Mouse (Mus musculus) limb, embryonic 11.5 days (tissue): ENCODE data around the gene C1rl. TPM values are rescaled to one million over a fixed set of nuclear protein-coding genes. Genes with fewer than 3 reads are reported as not detected.
A peak's percentile ranks its signal among the peaks of the same experiment; 100 is the strongest.
"Not testable (repeated sequence)": the region's sequence is repeated elsewhere in the genome, so short reads cannot be mapped to it uniquely, and the experiment has no call there.

ENCODE experiments used
- ATAC-seq: fragments of 200-750 bp; cut with Nextera tagmentation; 2 replicates; pipeline ENCODE4 v1.8.0; 2017; ENCODE audit warnings: low read depth; ENCODE audit not compliant: insufficient number of reproducible peaks, low FRiP score, low TSS enrichment
- DNase-seq: peaks from one replicate; pipeline ENCODE4 v3.0.0-alpha.2; 2015; ENCODE audit warnings: low spot score
- H3K27ac ChIP-seq: fragments of 300-500 bp; sonication (generic); replicated peaks from 2 replicates; pipeline ENCODE4 v1.5.1; 2014; ENCODE audit warnings: low read depth, mild to moderate bottlenecking, low read length
- H3K27me3 ChIP-seq: fragments of 300-500 bp; sonication (generic); 2 replicates; pipeline ENCODE4 v1.6.1; 2014; ENCODE audit warnings: mild to moderate bottlenecking, low read length, mixed read lengths; ENCODE audit not compliant: control insufficient read depth, insufficient read depth
- H3K36me3 ChIP-seq: fragments of 300-500 bp; sonication (generic); 2 replicates; pipeline ENCODE4 v1.6.1; 2014; ENCODE audit warnings: mild to moderate bottlenecking, low read length, moderate library complexity, mixed read lengths; ENCODE audit not compliant: control insufficient read depth, insufficient read depth
- H3K4me1 ChIP-seq: fragments of 300-500 bp; sonication (generic); 2 replicates; pipeline ENCODE4 v1.6.1; 2014; ENCODE audit warnings: low read length, mixed read lengths; ENCODE audit not compliant: control insufficient read depth, insufficient read depth
- H3K4me2 ChIP-seq: fragments of 300-500 bp; sonication (generic); 2 replicates; pipeline ENCODE4 v1.6.1; 2014; ENCODE audit warnings: low read depth, mild to moderate bottlenecking, moderate library complexity; ENCODE audit not compliant: severe bottlenecking
- H3K4me3 ChIP-seq: fragments of 300-500 bp; sonication (generic); 2 replicates; pipeline ENCODE4 v1.5.1; 2014; ENCODE audit warnings: low read depth, low read length
- H3K9ac ChIP-seq: fragments of 300-500 bp; sonication (generic); 2 replicates; pipeline ENCODE4 v1.6.1; 2014; ENCODE audit warnings: mild to moderate bottlenecking, low read length
- H3K9me3 ChIP-seq: fragments of 300-500 bp; sonication (generic); 2 replicates; pipeline ENCODE4 v1.6.1; 2016; ENCODE audit warnings: low read length; ENCODE audit not compliant: control insufficient read depth
- WGBS: fragments of 180-500 bp; shearing (Covaris S2); extraction: QIAGEN DNeasy Blood & Tissue Kit; methylation state at CpG from one replicate; pipeline ENCODE4 v1.1.7; 2014; 5-methylcytosine and 5-hydroxymethylcytosine counted together
- polyA plus RNA-seq: library from polyadenylated mRNA; unstranded; fragments of >200 nt; fragmentation: Nextera tagmentation; extraction: Ambion mirVana; gene quantifications from 2 replicates; pipeline ENCODE4 v1.2.1, GENCODE M21; 2014

C1rl gene
- polyA plus RNA-seq, 1 experiment from 2014 or later, result 0.33 TPM

DNA sequence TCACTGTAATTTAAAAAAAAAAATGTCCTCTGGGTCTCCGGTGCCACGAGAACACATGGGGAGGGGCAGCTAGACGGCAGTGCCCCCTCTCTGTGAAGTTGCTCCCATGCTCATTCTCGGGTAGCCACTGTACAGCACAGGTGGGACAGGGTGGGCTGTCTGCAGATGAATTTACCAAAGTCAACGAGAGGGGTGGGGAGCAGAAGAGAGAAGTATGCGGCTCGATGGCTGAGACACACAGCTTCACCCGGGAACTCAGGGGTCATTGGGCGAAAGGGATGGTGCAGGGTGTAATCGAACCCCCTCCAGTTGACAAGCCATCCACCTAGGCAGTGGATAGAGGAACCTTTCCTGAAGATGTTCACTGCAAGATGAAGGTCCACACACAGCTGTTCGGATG, 16.1 kb upstream of the C1rl start:
- no peaks in the 10 kb centered on the region for H3K36me3 ChIP-seq

DNA sequence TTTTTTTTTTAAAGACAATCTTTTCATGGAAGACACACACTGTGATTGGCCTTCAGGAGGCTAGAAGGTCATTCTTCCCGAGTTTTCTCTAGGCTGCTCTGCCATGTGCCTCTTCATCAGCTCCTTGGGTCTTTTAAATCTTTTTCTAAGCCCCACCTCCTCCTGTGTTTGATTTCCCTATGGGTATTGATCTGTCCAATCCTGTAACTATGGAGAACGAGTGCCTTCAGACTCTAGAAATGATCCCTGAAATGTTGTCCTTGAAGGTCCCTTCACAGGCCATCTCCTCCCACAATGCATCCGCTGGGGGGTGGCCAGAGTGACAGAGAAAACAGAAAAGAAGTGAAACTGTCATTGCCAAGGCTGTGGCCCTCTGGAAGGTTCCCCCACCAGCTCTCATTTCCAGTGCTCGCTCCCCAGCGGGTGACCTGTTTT, 15.7 kb upstream of the C1rl start:
- no peak overlapping the region for H3K27ac ChIP-seq
- no peaks in the 10 kb centered on the region for H3K4me1 ChIP-seq
- WGBS, result 77% methylated on average over 5 of the region's 5 CpGs
- no peak overlapping the region for H3K9ac ChIP-seq
- no peak overlapping the region for H3K4me3 ChIP-seq
- no peaks in the 10 kb centered on the region for H3K36me3 ChIP-seq
- no peak overlapping the region for H3K4me2 ChIP-seq
- H3K9me3 ChIP-seq, result no peaks in the 10 kb centered on the region
- ATAC-seq (no peak), DNase-seq (no peak)
- no peaks in the 10 kb centered on the region for H3K27me3 ChIP-seq

More for the DNA sequence above, 16.1 kb upstream of the C1rl start:
- no peak overlapping the region for H3K27ac ChIP-seq
- H3K4me2 ChIP-seq, result no peak overlapping the region
- DNase-seq (no peak), ATAC-seq (no peak)
- no peak overlapping the region for H3K4me3 ChIP-seq
- no peaks in the 10 kb centered on the region for H3K9me3 ChIP-seq
- no peaks in the 10 kb centered on the region for H3K4me1 ChIP-seq
- WGBS, result 89% methylated on average over 11 of the region's 11 CpGs
- no peak overlapping the region for H3K9ac ChIP-seq
- H3K27me3 ChIP-seq, result no peaks in the 10 kb centered on the region

DNA sequence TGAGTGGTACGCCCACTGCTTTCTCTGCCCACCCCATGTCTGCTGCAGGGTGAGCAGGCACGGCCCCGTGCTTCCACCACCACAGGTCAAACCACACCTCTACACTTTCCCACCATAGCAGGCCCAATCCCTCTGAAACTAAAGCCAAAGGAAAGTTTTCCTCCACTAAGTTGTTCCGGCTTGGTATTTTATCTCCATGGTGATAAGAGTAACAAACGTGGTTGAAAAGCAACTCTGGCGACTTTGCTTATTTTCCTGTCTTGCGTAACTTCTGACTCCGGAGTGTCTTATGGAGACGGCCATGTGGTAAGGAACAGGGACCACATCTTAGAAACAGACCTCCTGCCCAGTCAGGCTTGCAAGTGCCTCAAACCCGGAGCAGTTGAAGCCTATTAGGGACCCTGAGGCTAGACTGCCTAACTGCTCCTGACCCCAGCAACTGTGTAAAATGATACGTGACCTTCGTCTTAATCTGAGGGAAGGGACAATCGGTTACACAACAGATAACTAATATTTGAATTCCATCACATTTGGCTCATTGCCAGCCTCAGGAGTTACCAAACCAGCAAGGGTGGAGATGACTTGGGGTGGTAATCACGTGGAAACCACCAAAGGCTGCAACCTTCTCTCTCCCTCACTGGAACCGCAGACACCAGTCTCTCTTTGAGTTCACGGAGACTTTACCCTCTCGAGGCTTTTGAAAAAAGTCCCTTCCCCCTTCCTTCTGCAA, 14.8 kb upstream of the C1rl start:
- DNase-seq (no peak), ATAC-seq (no peak)
- Histone ChIP-seq H3K4me2 (no peak overlapping the region), H3K27me3 (no peaks in the 10 kb centered on the region), H3K9me3 (no peaks in the 10 kb centered on the region), H3K4me1 (no peaks in the 10 kb centered on the region), H3K36me3 (no peaks in the 10 kb centered on the region), H3K27ac (no peak overlapping the region), H3K9ac (no peak overlapping the region), H3K4me3 (no peak overlapping the region)
- WGBS, result 76% methylated on average over 17 of the region's 17 CpGs

DNA sequence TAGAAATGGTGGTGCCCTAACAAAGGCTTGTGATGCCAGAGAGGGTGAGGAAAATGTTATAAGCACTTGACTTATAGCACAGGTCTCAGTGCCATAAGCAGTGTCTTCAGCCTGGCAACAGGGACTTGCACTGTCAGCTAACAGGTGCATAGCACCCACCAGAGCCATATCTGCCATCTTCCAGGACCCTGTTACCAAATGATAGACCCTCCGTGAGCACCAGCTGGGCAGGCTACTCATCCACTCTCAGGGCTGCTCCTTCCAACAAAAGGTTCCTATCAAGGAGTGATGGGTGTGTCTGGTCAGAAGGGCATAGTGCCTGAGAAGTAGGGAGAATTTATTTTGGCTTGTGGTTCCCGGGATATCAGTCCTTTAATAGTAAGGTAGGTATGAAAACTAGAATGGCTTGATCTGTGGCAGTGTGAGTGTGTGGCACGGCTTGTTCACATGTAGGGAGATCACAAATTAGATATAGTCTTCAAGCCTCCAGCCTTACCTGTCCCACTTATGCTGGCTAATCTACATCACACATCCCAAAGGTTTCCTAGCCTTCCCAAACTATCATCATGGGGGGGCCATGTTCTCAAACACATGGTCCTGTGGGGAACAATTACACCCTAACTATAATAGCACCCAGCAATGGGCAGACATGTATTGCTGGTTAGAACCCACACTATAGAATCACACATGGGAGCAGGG, 13.9 kb upstream of the C1rl start:
- H3K9ac ChIP-seq, result no peak overlapping the region
- no peak overlapping the region for H3K4me2 ChIP-seq
- ATAC-seq, result no peak
- DNase-seq, result no peak
- no peak overlapping the region for H3K27ac ChIP-seq
- H3K9me3 ChIP-seq, result no peaks in the 10 kb centered on the region
- WGBS, result 93% methylated on average over 3 of the region's 3 CpGs
- H3K4me1 ChIP-seq, result no peaks in the 10 kb centered on the region
- no peaks in the 10 kb centered on the region for H3K36me3 ChIP-seq
- H3K4me3 ChIP-seq, result no peak overlapping the region
- H3K27me3 ChIP-seq, result no peaks in the 10 kb centered on the region

DNA sequence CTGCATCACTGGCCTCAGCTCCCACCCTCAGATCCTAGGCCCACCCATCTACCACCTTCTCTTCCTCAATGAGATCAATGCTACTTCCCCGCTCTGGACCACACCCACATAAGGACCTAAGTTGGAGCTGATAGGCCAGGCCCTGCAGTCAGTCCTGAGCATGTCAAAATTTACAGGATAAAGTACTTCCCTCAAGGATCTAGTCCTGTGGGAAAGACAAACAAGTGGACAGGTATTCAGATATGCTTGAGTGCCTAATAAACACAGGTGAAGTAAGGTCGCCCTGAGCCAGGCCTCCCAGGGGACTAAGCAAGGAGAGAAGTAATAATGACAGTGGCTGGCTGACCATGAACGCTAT, 13.4 kb upstream of the C1rl start:
- ATAC-seq (no peak), DNase-seq (no peak)
- 89% methylated on average over 3 of the region's 3 CpGs for WGBS
- Histone ChIP-seq H3K4me2 (no peak overlapping the region), H3K9ac (no peak overlapping the region), H3K4me3 (no peak overlapping the region), H3K36me3 (no peaks in the 10 kb centered on the region), H3K27ac (no peak overlapping the region), H3K9me3 (no peaks in the 10 kb centered on the region), H3K27me3 (no peaks in the 10 kb centered on the region), H3K4me1 (no peaks in the 10 kb centered on the region)

DNA sequence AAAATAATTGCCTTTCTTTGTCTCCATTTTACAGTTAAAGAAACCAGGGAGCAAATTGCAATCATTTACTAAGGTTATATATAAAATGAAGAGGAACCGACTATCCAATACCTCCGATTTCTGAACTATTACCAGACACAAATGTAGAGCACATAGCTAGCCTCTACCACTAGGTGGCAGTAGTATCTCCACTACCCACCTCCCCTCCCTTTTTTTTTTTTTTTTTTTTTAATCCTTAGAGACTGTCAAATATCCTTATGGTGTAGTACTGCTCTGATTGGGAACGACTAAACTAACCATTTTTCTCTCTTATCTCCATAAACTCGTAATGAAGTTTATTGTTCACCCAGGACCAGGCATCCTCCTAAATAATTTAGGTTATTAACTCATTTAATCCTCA, 12.6 kb upstream of the C1rl start:
- 56% methylated on average over 4 of the region's 4 CpGs for WGBS
- no peak for ATAC-seq
- H3K9ac ChIP-seq, result no peak overlapping the region
- H3K27ac ChIP-seq, result no peak overlapping the region
- H3K4me1 ChIP-seq, result no peaks in the 10 kb centered on the region
- no peak for DNase-seq
- no peaks in the 10 kb centered on the region for H3K9me3 ChIP-seq
- H3K27me3 ChIP-seq, result no peaks in the 10 kb centered on the region
- no peaks in the 10 kb centered on the region for H3K36me3 ChIP-seq
- no peak overlapping the region for H3K4me3 ChIP-seq
- no peak overlapping the region for H3K4me2 ChIP-seq

DNA sequence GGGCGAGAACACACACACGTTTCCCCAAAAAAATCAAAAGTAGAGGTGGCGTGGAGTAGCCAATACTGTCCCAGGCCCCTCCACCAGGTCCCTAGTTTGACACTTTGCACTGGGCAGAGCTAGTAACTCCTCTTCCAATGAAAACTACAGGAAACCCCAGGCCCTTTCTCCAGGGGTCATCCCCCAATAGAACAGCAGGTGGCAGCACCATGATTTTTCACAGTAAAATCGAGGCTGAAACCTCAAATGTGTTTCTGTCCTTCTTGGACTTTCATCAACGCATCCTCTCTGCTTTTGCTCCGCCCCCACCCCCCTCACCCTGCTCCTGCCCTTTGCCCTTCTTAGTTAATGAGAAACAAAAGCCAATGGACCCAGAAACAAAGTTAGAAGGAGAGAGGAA, 11.3 kb upstream of the C1rl start:
- ATAC-seq (peak; percentile 45; the same call in 1 of the 2 replicates), DNase-seq (peak; percentile 78)
- Histone ChIP-seq H3K4me1 (no peaks in the 10 kb centered on the region), H3K4me3 (no peak overlapping the region), H3K4me2 (no peak overlapping the region), H3K27ac (no peak overlapping the region), H3K36me3 (no peaks in the 10 kb centered on the region), H3K9ac (no peak overlapping the region), H3K9me3 (no peaks in the 10 kb centered on the region), H3K27me3 (no peaks in the 10 kb centered on the region)
- 24% methylated on average over 6 of the region's 6 CpGs for WGBS

DNA sequence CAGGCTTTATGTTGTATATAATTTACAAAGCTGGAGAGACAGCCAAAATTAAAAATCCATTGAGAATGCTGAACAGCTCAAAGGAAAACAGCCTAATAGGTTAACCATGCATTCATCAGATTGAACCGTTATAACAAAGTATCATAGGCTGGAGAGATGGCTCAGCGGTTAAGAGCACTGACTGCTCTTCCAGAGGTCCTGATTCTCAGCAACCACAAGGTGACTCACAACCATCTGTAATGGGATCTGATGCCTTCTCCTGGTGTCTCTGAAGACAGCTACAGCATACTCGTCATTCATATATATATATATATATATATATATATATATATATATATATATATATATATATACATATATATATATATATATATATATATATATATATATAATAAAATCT, 9.1 kb upstream of the C1rl start:
- H3K4me3 ChIP-seq, H3K27ac ChIP-seq, H3K36me3 ChIP-seq, H3K27me3 ChIP-seq, ATAC-seq, H3K4me1 ChIP-seq, H3K4me2 ChIP-seq, DNase-seq, H3K9ac ChIP-seq, H3K9me3 ChIP-seq: not testable (repeated sequence)
- 89% methylated on average over 3 of the region's 3 CpGs for WGBS
